Mouse (Mus musculus) midbrain, embryonic 11.5 days (tissue): Measurements from ENCODE around the gene Dlst. TPM values are rescaled to one million over a fixed set of nuclear protein-coding genes. Genes with fewer than 3 reads are reported as not detected.

ENCODE experiments used
- ATAC-seq: fragments of 200-750 bp; cut with Nextera tagmentation; 2 replicates; pipeline ENCODE4 v1.8.0; 2017; ENCODE audit warnings: moderate TSS enrichment, moderate library complexity; ENCODE audit not compliant: low FRiP score
- DNase-seq: peaks from one replicate; pipeline ENCODE4 v3.0.0; 2015; ENCODE audit warnings: low spot score; ENCODE audit errors: missing footprints
- H3K27ac ChIP-seq: fragments of 300-500 bp; sonication (generic); 2 replicates; pipeline ENCODE4 v1.5.1; 2014; ENCODE audit warnings: low read depth, low read length
- H3K27me3 ChIP-seq: fragments of 300-500 bp; sonication (generic); 2 replicates; pipeline ENCODE4 v1.6.1; 2014; ENCODE audit warnings: mild to moderate bottlenecking, low read length, moderate library complexity, mixed read lengths; ENCODE audit not compliant: control insufficient read depth, insufficient read depth
- H3K36me3 ChIP-seq: fragments of 300-500 bp; sonication (generic); 2 replicates; pipeline ENCODE4 v1.6.1; 2014; ENCODE audit warnings: mild to moderate bottlenecking, low read length, moderate library complexity, mixed read lengths; ENCODE audit not compliant: control insufficient read depth, insufficient read depth
- H3K4me1 ChIP-seq: fragments of 300-500 bp; sonication (generic); 2 replicates; pipeline ENCODE4 v1.6.1; 2014; ENCODE audit warnings: low read length; ENCODE audit not compliant: control insufficient read depth, insufficient read depth
- H3K4me2 ChIP-seq: fragments of 300-500 bp; sonication (generic); 2 replicates; pipeline ENCODE4 v1.6.1; 2014; ENCODE audit warnings: mild to moderate bottlenecking, moderate library complexity
- H3K4me3 ChIP-seq: fragments of 300-500 bp; sonication (generic); 2 replicates; pipeline ENCODE4 v1.5.1; 2014; ENCODE audit warnings: low read depth, low read length
- H3K9ac ChIP-seq: fragments of 300-500 bp; sonication (generic); 2 replicates; pipeline ENCODE4 v1.6.1; 2014; ENCODE audit warnings: low read length
- H3K9me3 ChIP-seq: fragments of 300-500 bp; sonication (generic); 2 replicates; pipeline ENCODE4 v1.6.1; 2016; ENCODE audit warnings: low read length; ENCODE audit not compliant: control insufficient read depth
- WGBS: fragments of 180-500 bp; shearing (Covaris S2); extraction: QIAGEN DNeasy Blood & Tissue Kit; methylation state at CpG from one replicate; pipeline ENCODE4 v1.1.7; 2014; 5-methylcytosine and 5-hydroxymethylcytosine counted together
- polyA plus RNA-seq: library from polyadenylated mRNA; unstranded; fragments of >200 nt; fragmentation: Nextera tagmentation; extraction: Ambion mirVana; gene quantifications from 2 replicates; pipeline ENCODE4 v1.2.1, GENCODE M21; 2014

The Dlst gene
- polyA plus RNA-seq, 1 experiment from 2014 or later, result 97.0 TPM

GRCm38 (mm10) chr12:85153011-85153410 lies 42.4 kb downstream of the Dlst start:
- no peak overlapping the region for H3K27ac ChIP-seq
- 72% methylated on average over 3 of the region's 3 CpGs for WGBS
- H3K9me3 ChIP-seq, result no peaks in the 10 kb centered on the region
- peaks cover 8% of the 10 kb centered on the region; the same call in 1 of the 2 replicates for H3K4me1 ChIP-seq
- H3K4me3 ChIP-seq, result no peak overlapping the region
- no peak for DNase-seq
- ATAC-seq, result no peak
- H3K36me3 ChIP-seq, result no peaks in the 10 kb centered on the region
- peaks cover 7% of the 10 kb centered on the region for H3K27me3 ChIP-seq
- no peak overlapping the region for H3K4me2 ChIP-seq
- no peak overlapping the region for H3K9ac ChIP-seq

- ATAC-seq (no peak), DNase-seq (no peak)
- no peaks in the 10 kb centered on the region for H3K9me3 ChIP-seq
- H3K36me3 ChIP-seq, result no peaks in the 10 kb centered on the region
- 76% methylated on average over 6 of the region's 6 CpGs for WGBS
- no peak overlapping the region for H3K4me3 ChIP-seq
- no peak overlapping the region for H3K27ac ChIP-seq
- H3K4me2 ChIP-seq, result no peak overlapping the region
- no peaks in the 10 kb centered on the region for H3K4me1 ChIP-seq
- H3K9ac ChIP-seq, result no peak overlapping the region
- peaks cover 3% of the 10 kb centered on the region; the same call in 1 of the 2 replicates for H3K27me3 ChIP-seq
These were observed 45.7 kb downstream of the Dlst start for GRCm38 (mm10) chr12:85156324-85156723.

- DNase-seq, result no peak
These were observed 47.3 kb downstream of the Dlst start for GRCm38 (mm10) chr12:85157797-85158460.

GRCm38 (mm10) chr12:85158801-85159200 lies 48.2 kb downstream of the Dlst start:
- DNase-seq (no peak), ATAC-seq (no peak)
- H3K27me3 ChIP-seq, result no peaks in the 10 kb centered on the region
- H3K4me1 ChIP-seq, result no peaks in the 10 kb centered on the region
- H3K36me3 ChIP-seq, result no peaks in the 10 kb centered on the region
- no peaks in the 10 kb centered on the region for H3K9me3 ChIP-seq
- WGBS, result 91% methylated on average over 8 of the region's 8 CpGs
- H3K4me3 ChIP-seq, result no peak overlapping the region
- no peak overlapping the region for H3K4me2 ChIP-seq
- H3K9ac ChIP-seq, result no peak overlapping the region
- no peak overlapping the region for H3K27ac ChIP-seq

More at GRCm38 (mm10) chr12:85157797-85158460, 47.3 kb downstream of the Dlst start:
- Histone ChIP-seq H3K36me3 (no peaks in the 10 kb centered on the region), H3K9ac (no peak overlapping the region), H3K9me3 (no peaks in the 10 kb centered on the region), H3K4me1 (no peaks in the 10 kb centered on the region), H3K27me3 (no peaks in the 10 kb centered on the region), H3K4me2 (no peak overlapping the region), H3K27ac (no peak overlapping the region), H3K4me3 (no peak overlapping the region)
- WGBS, result 88% methylated on average over 14 of the region's 14 CpGs
- no peak for ATAC-seq

GRCm38 (mm10) chr12:85159592-85159991 lies 49.0 kb downstream of the Dlst start:
- Histone ChIP-seq H3K4me2 (no peak overlapping the region), H3K4me3 (no peak overlapping the region), H3K4me1 (no peaks in the 10 kb centered on the region), H3K36me3 (no peaks in the 10 kb centered on the region), H3K27me3 (no peaks in the 10 kb centered on the region), H3K27ac (no peak overlapping the region), H3K9me3 (no peaks in the 10 kb centered on the region), H3K9ac (no peak overlapping the region)
- 82% methylated on average over 5 of the region's 5 CpGs for WGBS
- DNase-seq (no peak), ATAC-seq (no peak)

GRCm38 (mm10) chr12:85164996-85165395 lies 54.4 kb downstream of the Dlst start:
- ATAC-seq (no peak), DNase-seq (no peak)
- Histone ChIP-seq H3K4me2 (no peak overlapping the region), H3K9ac (no peak overlapping the region), H3K27me3 (no peaks in the 10 kb centered on the region), H3K4me3 (no peak overlapping the region), H3K4me1 (no peaks in the 10 kb centered on the region), H3K9me3 (no peaks in the 10 kb centered on the region), H3K36me3 (no peaks in the 10 kb centered on the region), H3K27ac (no peak overlapping the region)
- WGBS, result 86% methylated on average over 5 of the region's 5 CpGs

- H3K36me3 ChIP-seq, result no peaks in the 10 kb centered on the region
- H3K27me3 ChIP-seq, result no peaks in the 10 kb centered on the region
- no peak overlapping the region for H3K4me3 ChIP-seq
- no peak for DNase-seq
- H3K9ac ChIP-seq, result no peak overlapping the region
- H3K4me2 ChIP-seq, result no peak overlapping the region
- H3K9me3 ChIP-seq, result no peaks in the 10 kb centered on the region
- H3K4me1 ChIP-seq, result no peaks in the 10 kb centered on the region
- no peak overlapping the region for H3K27ac ChIP-seq
- WGBS, result 90% methylated on average over 9 of the region's 9 CpGs
- no peak for ATAC-seq
These were observed 56.0 kb downstream of the Dlst start for GRCm38 (mm10) chr12:85166631-85167030.

GRCm38 (mm10) chr12:85169117-85169858 lies 58.7 kb downstream of the Dlst start:
- Histone ChIP-seq H3K36me3 (no peaks in the 10 kb centered on the region), H3K27ac (no peak overlapping the region), H3K4me3 (peak overlapping the region; percentile 11; the same call in 1 of the 2 replicates), H3K27me3 (no peaks in the 10 kb centered on the region), H3K9ac (peak overlapping the region; percentile 31; the same call in 1 of the 2 replicates), H3K4me1 (no peaks in the 10 kb centered on the region), H3K4me2 (peak overlapping the region; percentile 33), H3K9me3 (no peaks in the 10 kb centered on the region)
- DNase-seq, result peak; percentile 98
- peak; percentile 83; the same call in 1 of the 2 replicates for ATAC-seq
- WGBS, result 26% methylated on average over 27 of the region's 27 CpGs

GRCm38 (mm10) chr12:85169877-85170276 lies 59.2 kb downstream of the Dlst start:
- Histone ChIP-seq H3K27ac (no peak overlapping the region), H3K36me3 (no peaks in the 10 kb centered on the region), H3K9ac (no peak overlapping the region), H3K9me3 (no peaks in the 10 kb centered on the region), H3K27me3 (no peaks in the 10 kb centered on the region), H3K4me2 (no peak overlapping the region), H3K4me3 (no peak overlapping the region), H3K4me1 (no peaks in the 10 kb centered on the region)
- no peak for DNase-seq
- no peak for ATAC-seq
- WGBS, result 58% methylated on average over 3 of the region's 3 CpGs
